Mouse (Mus musculus) heart, postnatal 14 days (tissue): ENCODE results near the gene Vti1a. TPM values are rescaled to one million over a fixed set of nuclear protein-coding genes. Genes with fewer than 3 reads are reported as not detected.

Source experiments
- DNase-seq, 2 experiments: peaks; one replicate each; pipeline ENCODE4 v3.0.0; 2021 to 2022
- intact Hi-C: fragments of 180-260 bp; cut with DNase I; formaldehyde crosslinking; loops from one replicate; pipeline ENCODE4 v1.15.1; 2025
- total RNA-seq, 2 experiments: library from RNA; stranded (reverse); gene quantifications; 2 replicates each; pipeline ENCODE4 v1.2.3; 2021

The Vti1a gene
- total RNA-seq, 2 experiments from 2014 or later, result 16.0 to 16.7 TPM

- no peak for DNase-seq
- intact Hi-C loops, result no loop called here
Measured at GRCm38 (mm10) chr19:55651017-55651416, 334.9 kb downstream of the Vti1a start.

DNA sequence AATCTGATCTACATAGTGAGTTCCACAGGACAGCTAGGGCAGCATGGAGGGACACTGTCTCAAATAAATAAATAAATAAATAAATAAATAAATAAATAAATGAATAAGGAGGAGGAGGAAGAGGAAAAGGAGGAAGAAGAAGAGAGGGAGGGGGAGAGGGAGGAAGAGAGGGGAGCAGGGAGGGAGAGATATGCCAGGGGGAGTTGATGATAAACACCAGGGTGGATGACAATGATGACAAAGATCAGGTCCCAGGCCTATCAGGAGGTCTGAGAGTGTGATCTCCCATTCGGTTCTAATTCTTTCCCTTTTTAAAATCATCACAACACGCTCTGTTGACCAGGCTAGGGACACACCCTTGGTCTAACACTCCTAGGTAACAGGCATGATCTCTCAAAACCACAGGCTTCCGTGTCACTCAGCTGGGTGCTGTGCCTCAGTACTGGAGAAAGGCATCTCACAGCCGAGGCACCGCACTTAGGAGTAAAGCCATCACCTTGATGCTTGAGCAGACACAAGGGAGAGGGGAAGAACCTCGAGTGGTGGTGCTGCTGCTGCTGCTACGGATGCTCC lies 336.7 kb downstream of the Vti1a start:
- no peak for DNase-seq
- intact Hi-C loops, result no loop called here

DNA sequence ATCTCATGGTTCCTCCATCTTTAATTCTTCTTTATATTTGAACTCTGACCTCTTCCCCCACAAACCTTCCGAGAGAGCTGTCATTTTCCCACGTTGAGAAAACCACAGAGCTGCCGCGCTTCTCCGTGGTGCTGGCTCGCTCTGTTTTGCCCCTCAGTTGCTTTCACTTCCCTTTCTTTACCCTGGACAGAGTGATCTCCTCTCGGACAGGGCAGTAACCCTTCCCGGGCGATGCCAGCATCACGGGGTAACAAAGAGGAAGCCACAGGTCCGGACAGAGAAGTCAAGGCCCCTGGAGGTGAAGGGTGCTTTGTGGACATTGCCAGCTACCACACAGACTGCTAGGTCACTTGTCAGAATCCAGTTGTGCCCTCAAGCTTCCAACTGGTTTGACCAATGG lies 344.1 kb downstream of the Vti1a start:
- intact Hi-C loops, result no loop called here
- peak in 1 of 2 experiments; percentile 25 for DNase-seq

GRCm38 (mm10) chr19:55662521-55663223 lies 346.6 kb downstream of the Vti1a start:
- intact Hi-C loops, result no loop called here
- DNase-seq, result no peak

- no peak for DNase-seq
Measured at GRCm38 (mm10) chr19:55667787-55668186, 351.7 kb downstream of the Vti1a start.

DNA sequence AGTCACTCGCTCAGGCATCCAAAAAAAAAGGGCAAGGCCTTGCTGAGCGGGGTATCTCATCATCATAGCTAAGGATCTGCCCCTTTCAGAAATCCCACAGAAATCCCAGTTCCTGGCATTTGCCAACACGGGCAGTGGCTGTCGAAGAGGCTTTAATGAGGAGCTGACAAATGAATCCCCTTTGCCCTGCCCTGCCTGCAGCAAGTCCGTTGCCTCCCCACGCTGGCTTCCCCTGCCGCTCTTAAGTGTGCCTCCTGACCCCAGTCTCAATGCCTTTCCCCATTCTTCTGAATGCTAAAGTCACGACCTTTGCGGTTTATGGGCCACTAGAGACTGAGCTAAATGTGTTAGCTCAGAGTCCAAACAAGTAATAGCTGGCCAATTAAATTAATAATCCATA lies 352.8 kb downstream of the Vti1a start:
- no peak for DNase-seq
- intact Hi-C loops, result no loop called here

More at GRCm38 (mm10) chr19:55667787-55668186, 351.7 kb downstream of the Vti1a start:
- intact Hi-C loops, result no loop called here

Other genes starting within 250 kb of the Vti1a start
- gene Gpam, start 189.1 kb upstream of the Vti1a start, total RNA-seq, result 100 to 1,000 TPM; 165 to 166 TPM
- under 1 TPM; 0.17 to 0.72 TPM for gene Tectb, start 135.6 kb upstream of the Vti1a start, total RNA-seq
- gene Gucy2g, start 75.1 kb upstream of the Vti1a start, total RNA-seq, result under 1 TPM in 1 of 2 experiments, not detected in 1; 0.17 TPM
- gene Acsl5, start 64.4 kb upstream of the Vti1a start, total RNA-seq, result 10 to 100 TPM; 12.4 to 15.7 TPM
- 10 to 100 TPM; 18.8 to 20.4 TPM for gene Zdhhc6, start 263 bp upstream of the Vti1a start, total RNA-seq